Mouse (Mus musculus) ovary, postnatal 14 days (tissue): ENCODE measurements around the gene Mllt3.
"Not testable (repeated sequence)": the region's sequence is repeated elsewhere in the genome, so short reads cannot be mapped to it uniquely, and the experiment has no call there.

Source experiments
- DNase-seq: peaks from one replicate; pipeline ENCODE4 v3.0.0; 2022; ENCODE audit warnings: low spot score

The Mllt3 gene

GRCm38 (mm10) chr4:88012774-88013173 is 20.4 kb downstream of the Mllt3 start:
- DNase-seq, result no peak

DNA sequence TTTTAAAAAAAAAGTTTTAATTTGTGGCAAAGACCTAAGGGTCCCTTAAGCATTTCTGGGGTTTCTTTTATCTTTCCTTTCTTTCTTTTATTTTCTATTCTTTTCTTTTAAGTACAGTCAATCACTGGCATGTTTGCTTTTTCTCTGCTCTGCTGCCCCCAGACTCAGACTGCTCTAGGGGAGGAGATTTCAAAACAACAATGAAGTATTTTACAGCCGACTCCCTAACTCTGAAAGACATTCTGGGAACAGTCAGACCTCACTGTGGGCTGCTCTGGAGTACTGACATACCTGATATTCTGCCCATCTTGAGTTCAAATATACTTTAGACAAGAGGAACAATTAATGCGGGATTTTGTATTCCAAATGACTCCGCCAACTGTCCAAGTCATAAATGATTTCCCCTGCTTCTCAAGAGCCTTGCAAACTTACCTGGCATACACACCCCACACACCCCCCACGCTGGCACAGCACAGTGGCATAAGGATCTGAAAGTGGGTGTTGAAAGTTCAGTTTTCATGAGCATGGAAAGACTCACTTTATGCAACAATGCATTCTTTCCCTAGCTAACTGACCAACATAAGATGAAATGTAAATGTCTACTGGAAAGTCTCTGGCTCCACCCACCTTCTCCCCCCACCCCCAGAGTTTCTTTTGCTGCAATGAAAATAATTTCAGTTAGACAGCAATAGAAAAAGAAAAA is 21.1 kb downstream of the Mllt3 start:
- no peak for DNase-seq

DNA sequence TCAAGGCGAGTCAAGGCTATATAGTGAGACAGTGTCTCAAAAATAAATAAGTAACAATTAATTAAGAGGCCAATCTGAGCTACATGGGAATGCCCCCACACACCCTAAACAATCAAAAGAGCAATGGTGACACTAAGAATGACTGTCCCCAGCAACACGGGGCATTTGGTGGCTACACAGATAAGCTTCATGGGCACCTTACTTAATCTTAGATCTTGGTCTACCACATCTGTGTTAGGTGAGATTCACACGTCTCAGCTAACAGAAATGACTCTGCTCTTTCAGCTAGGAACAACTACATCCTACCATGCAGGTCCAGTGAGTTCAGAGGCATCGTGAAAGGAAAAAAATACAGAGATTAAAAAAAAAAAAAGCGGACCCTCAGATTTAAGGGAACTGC is 22.7 kb downstream of the Mllt3 start:
- DNase-seq, result no peak

DNA sequence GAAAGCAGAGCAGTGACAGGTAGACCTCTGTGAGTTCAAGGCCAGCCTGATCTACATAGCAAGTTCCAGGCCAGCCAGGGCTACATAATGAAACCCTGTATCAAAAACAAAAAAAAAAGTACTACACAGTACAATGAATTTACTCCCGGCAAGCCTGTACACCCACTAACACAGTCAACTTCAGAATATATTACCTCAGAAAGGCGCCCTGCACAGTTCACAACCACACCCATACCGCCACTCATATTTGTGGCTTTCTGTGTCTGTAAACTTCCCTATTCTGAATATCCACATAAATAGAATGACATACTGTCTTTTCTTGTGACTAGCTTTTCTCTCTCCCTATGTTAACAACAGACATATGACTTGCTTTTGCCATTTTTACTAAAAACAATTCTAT is 27.4 kb downstream of the Mllt3 start:
- no peak for DNase-seq

DNA sequence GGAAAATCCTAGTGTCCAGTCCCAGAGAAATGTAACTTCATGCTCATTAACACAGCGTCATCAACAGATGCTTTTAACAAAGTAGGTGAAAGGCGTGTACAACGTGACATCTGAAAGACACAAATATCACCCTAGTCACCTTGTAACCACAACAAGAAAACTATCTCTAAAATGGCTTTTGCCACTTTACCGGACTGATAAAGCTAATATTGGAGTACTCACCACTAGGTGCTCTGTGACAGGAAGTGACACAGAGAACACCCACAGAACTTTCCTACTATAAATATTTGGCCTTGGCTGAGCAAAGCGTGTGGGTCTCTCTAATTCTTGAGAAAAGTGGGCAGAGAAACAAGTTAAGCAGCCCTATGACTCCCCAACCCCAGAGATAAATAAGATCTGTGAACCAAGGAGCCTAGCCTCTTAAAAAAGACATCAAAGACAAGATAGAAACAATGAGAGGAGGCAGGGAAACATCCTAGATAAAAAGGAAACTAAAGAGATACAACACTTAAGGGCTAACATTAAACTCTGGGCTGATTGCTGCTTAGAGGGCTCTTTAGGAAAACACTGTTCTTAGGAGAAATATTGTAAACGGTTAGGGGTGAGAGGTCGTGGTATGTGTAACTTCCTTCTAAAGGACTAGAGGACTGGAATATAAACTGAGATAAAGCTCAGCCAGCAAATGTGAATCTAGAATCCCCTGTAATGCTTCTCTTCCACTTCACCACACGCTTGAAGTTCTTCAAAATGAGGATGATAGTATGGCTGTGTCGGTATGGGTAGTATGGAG is 29.8 kb downstream of the Mllt3 start:
- DNase-seq, result no peak

- DNase-seq, result no peak
Measured at GRCm38 (mm10) chr4:87991710-87992109, 41.5 kb downstream of the Mllt3 start.

- DNase-seq, result no peak
Measured at GRCm38 (mm10) chr4:87990940-87991339, 42.2 kb downstream of the Mllt3 start.

DNA sequence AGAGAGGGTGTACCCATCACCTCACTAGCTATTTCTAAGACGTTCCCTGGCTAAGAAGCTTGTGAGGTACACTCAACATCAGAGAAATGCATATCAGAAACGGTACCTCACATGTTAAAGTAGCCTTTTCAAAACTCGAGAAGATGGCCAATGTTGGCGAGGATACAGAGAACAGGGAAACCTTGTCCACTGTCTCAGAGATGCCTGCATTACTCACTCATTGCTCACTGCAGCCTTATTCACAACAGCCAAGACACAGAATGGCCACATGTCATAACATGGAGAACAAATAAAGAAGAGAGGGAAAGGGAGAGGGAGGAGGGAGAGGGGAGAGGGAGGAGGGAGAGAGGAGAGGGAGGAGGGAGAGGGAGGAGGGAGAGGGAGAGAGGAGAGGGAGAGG is 47.9 kb downstream of the Mllt3 start:
- no peak for DNase-seq

GRCm38 (mm10) chr4:87984589-87984988 is 48.6 kb downstream of the Mllt3 start:
- DNase-seq, result no peak

- DNase-seq, result no peak
Measured at GRCm38 (mm10) chr4:87984091-87984490, 49.1 kb downstream of the Mllt3 start.

GRCm38 (mm10) chr4:87982578-87982977 is 50.6 kb downstream of the Mllt3 start:
- no peak for DNase-seq

DNA sequence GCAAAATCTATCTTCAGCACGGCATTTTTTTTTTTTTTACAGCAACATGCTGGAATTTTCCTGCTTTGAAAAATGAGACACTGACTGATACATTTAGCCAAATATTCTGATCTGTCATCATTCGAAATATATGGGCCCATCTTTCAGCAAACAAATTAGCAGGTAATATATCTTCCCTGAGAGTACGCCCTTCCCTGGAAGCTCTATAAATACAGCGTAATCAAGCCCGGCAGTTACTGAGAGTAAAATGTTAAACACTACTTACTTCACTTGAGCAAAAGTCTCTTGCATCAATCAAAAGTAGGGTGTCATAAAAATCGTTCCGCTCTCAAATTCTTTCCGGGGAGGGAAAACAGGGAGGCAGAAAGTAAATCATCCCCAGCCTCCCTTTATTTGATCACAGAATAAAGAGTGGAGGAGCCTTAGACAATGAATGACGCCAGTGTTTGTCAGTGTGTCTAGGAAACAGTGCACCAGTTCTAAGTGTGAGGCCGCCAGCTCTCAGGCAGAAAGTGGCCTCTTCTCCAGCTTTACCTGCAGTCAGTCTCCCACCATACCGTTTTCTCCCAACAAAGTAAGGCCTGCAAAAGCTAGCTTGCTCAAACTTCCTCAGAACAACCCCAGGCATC is 55.2 kb downstream of the Mllt3 start:
- no peak for DNase-seq

GRCm38 (mm10) chr4:87965836-87966235 is 67.3 kb downstream of the Mllt3 start:
- DNase-seq, result no peak

GRCm38 (mm10) chr4:87964890-87965289 is 68.3 kb downstream of the Mllt3 start:
- not testable (repeated sequence) for DNase-seq

DNA sequence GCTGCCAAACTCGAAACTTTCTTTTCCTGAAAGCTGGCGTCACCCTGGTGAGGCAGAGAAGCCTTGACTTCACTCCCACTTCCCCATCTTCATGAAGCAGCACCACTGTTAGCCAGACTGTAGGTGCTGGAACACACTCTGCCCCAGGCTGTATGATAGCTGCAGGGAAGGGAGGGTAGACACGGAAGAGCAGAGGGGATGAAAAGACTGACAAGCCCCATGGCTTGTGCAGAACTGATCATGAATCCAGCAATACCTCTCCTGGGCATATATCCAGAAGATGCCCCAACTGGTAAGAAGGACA is 69.4 kb downstream of the Mllt3 start:
- no peak for DNase-seq

DNA sequence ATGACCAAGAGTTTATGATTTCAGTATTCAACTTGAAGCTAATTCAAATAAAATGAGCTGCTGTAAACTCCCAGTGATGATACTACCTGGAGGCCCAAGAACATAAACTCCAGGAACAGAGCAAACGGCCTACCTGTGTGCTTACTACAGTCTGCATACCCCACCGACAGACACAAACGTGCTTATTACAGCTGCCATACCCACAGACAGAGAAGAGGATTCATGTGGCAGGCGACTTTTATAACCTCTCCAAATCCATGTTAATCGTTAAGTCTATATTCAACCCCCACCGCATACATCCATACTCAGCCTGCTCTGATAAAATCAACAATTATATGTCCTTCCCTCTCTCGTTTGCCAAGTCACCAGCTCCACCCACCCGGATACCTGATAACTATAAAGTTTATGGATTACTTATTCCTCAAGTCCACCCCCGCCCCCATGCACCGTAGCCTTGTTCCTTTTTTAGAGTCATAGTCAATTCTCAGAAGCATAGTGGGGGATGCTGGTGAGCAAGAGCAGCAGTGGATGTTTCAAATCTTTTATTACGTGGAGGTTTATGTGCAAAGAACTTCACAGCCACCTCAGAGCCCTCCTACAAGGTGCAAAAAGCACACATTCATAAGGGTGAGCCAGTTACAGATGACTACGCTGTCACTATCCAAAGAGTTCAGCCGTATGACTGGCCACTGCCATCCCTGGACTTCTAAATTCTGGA is 70.0 kb downstream of the Mllt3 start:
- DNase-seq, result no peak

DNA sequence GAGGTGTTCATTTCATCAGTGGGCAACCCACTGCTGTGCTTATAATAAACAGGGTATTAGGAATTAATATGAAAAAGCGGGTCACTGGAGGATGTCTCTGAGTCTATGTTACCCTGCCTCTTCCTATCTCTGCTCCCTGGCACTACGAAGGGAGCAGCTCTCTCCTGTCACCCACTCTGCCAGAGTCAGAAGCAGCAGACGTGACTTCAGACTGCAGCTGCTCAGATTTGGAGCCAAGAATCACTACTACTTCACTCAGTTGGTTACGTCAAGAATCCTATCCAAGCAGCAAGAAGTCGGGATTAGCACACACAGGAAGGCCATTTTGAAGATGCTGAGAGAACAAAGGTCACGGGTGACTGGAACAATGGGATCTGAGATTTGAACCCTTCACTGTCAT is 71.3 kb downstream of the Mllt3 start:
- no peak for DNase-seq

GRCm38 (mm10) chr4:87957852-87958251 is 75.3 kb downstream of the Mllt3 start:
- DNase-seq, result no peak

DNA sequence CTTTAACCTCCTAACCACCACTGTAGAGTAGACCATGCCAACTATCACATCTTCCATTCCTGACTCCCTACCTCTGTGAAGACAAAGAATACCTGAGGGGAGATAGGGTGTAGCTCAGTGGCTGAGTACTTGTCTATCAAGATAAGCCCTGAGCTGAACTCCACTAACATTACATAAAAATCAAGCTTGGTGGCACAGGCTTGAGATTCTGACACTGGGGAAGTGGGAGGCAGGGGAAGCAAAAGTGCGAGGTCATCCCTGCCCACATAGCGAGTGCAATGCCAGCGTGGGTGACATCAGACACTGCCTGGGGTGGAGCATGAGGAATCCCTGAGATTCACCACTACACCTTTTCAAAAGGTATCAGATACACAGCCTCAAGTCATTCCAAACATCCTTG is 76.0 kb downstream of the Mllt3 start:
- no peak for DNase-seq

DNA sequence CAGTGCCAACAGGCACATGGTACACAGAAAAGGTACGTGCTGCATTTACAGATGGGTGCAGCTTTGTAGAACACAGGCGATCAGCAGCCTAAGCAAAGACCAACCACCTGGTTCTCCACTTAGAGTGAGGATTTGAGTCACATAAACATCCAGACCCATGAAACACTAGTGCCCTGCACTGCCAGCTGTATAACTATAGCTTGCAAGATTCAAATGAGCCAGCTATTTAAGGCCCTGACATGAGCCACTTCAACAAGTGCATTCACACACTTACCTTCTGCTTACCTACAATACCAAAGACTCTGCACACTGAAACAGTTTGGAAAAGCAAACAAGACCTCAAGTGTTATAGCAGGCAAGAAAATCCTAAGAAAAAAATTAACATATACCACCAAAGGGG is 78.0 kb downstream of the Mllt3 start:
- DNase-seq, result no peak

DNA sequence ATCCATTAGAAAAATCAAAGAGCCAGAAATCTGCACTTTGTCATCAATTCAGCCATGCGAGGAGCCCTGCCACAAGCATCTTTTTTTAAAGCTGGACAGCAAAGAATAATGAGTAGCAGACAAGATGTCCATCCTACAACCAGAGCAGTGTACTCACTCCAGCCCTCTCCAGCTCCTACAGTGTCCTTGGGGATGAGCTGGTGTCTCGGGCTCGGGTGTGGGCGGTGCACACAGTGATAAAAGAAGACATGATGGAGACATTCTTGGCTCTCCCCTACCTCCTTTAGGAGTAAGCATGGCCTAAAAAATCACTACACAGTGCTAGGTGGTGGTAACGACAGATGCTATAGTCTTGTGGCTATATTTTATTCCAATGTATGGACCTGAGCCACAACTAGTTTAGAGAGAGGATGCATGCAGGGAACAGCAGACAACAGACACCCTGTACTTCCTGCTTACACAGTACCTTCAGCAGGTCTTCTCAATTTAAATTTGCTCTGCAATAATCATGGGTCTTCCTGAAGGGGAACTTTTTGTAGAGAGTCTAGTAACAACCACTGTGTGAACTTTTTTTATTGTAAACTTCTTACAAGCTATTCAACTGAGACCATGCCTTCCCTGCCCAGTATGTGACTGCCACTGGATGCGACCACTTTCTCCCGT is 78.6 kb downstream of the Mllt3 start:
- DNase-seq, result no peak

GRCm38 (mm10) chr4:87953736-87954135 is 79.4 kb downstream of the Mllt3 start:
- no peak for DNase-seq
